Mouse (Mus musculus): ENCODE results near the gene C8a.

DNA sequence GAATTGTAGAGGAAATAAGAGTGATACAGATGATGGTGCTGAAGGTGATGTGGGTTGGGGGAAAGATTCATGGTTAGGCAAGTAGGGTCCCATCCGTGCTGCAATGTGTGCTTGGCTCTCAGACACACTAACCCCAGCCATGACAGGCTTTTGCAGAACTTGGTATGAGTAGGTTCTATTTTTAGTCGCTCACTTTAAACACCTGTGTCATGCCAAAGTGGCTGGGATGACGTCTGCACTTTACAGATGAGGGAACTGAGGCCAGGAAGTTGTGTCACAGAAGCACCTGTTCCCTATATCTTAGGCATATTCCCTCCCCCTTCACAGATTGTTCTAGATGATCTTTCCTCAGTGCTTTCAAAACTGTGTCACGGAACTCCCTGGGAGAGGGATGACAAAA, 93.9 kb downstream of the C8a start:
- TF ChIP-seq CTCF (IDR thresholded peaks at IDR 0.05; ENCODE audit: low read depth, low read length) (no peak), POLR2A (IDR thresholded peaks at IDR 0.05; ENCODE audit: borderline replicate concordance, low read depth, low read length) (no peak)
